Mouse (Mus musculus) thymus, adult 2 months (tissue): Measurements from ENCODE around the gene Rgcc.

ENCODE experiments used
- CTCF ChIP-seq: fragments of 200-500 bp; IDR thresholded peaks from 2 replicates; pipeline ENCODE4 v1.5.1; 2012; ENCODE audit warnings: mild to moderate bottlenecking, control low read depth, low read length, moderate library complexity, borderline replicate concordance; ENCODE audit not compliant: control insufficient read depth, poor library complexity, insufficient read depth; ENCODE audit errors: extremely low read depth
- POLR2A ChIP-seq: fragments of 200-500 bp; IDR thresholded peaks from 2 replicates; pipeline ENCODE4 v1.6.1; 2012; ENCODE audit warnings: mild to moderate bottlenecking, low read length, control low read depth, moderate library complexity; ENCODE audit not compliant: control insufficient read depth, poor library complexity, insufficient read depth; ENCODE audit errors: extremely low read depth

- TF ChIP-seq CTCF (no peak), POLR2A (no peak)
Measured at GRCm38 (mm10) chr14:79331936-79332335, 30.5 kb upstream of the Rgcc start.
